Mouse (Mus musculus) embryonic facial prominence, embryonic 11.5 days (tissue): ENCODE measurements at regions not wholly inside any gene's neighbourhood (a gene's known extent, or its start where the extent isn't known, plus 50 kb on each side); places are given as distances from the start of the nearest gene placed in this dataset.
A peak's percentile ranks its signal among the peaks of the same experiment; 100 is the strongest.

ENCODE experiments used
- ATAC-seq: fragments of 200-750 bp; cut with Nextera tagmentation; replicated peaks from 2 replicates; pipeline ENCODE4 v1.8.0; 2017; ENCODE audit warnings: low read depth; ENCODE audit not compliant: insufficient number of reproducible peaks, low FRiP score, low TSS enrichment
- DNase-seq: peaks from one replicate; pipeline ENCODE4 v3.0.0-alpha.2; 2015; ENCODE audit warnings: low spot score
- H3K27ac ChIP-seq: fragments of 300-500 bp; sonication (generic); replicated peaks from 2 replicates; pipeline ENCODE4 v1.5.1; 2014; ENCODE audit warnings: mild to moderate bottlenecking, low read depth, low read length, control low read depth
- H3K27me3 ChIP-seq: fragments of 300-500 bp; sonication (generic); 2 replicates; pipeline ENCODE4 v1.6.1; 2014; ENCODE audit warnings: mild to moderate bottlenecking, low read length, moderate library complexity, mixed read lengths; ENCODE audit not compliant: control insufficient read depth, insufficient read depth
- H3K36me3 ChIP-seq: fragments of 300-500 bp; sonication (generic); replicated peaks from 2 replicates; pipeline ENCODE4 v1.6.1; 2014; ENCODE audit warnings: low read depth, mild to moderate bottlenecking, low read length, moderate library complexity, mixed read lengths; ENCODE audit not compliant: control insufficient read depth, insufficient read depth
- H3K4me1 ChIP-seq: fragments of 300-500 bp; sonication (generic); 2 replicates; pipeline ENCODE4 v1.6.1; 2014; ENCODE audit warnings: low read length, mixed read lengths; ENCODE audit not compliant: control insufficient read depth, insufficient read depth
- H3K4me2 ChIP-seq: fragments of 300-500 bp; sonication (generic); 2 replicates; pipeline ENCODE4 v1.6.1; 2014; ENCODE audit warnings: low read depth, mild to moderate bottlenecking, control low read depth, low read length, moderate library complexity
- H3K4me3 ChIP-seq: fragments of 300-500 bp; sonication (generic); 2 replicates; pipeline ENCODE4 v1.5.1; 2014; ENCODE audit warnings: low read depth, low read length, control low read depth
- H3K9ac ChIP-seq: fragments of 300-500 bp; sonication (generic); replicated peaks from 2 replicates; pipeline ENCODE4 v1.6.1; 2014; ENCODE audit warnings: mild to moderate bottlenecking, control low read depth, low read length
- H3K9me3 ChIP-seq: fragments of 300-500 bp; sonication (generic); replicated peaks from 2 replicates; pipeline ENCODE4 v1.6.1; 2016; ENCODE audit warnings: mild to moderate bottlenecking, low read length, inconsistent platforms, mixed read lengths; ENCODE audit not compliant: control insufficient read depth
- WGBS: fragments of 180-500 bp; shearing (Covaris S2); extraction: QIAGEN DNeasy Blood & Tissue Kit; methylation state at CpG from one replicate; pipeline ENCODE4 v1.1.7; 2014; 5-methylcytosine and 5-hydroxymethylcytosine counted together

- Histone ChIP-seq H3K4me1 (no peaks in the 10 kb centered on the region), H3K27me3 (no peaks in the 10 kb centered on the region), H3K4me3 (no peak overlapping the region), H3K36me3 (no peaks in the 10 kb centered on the region), H3K9me3 (no peaks in the 10 kb centered on the region), H3K4me2 (no peak overlapping the region), H3K9ac (no peak overlapping the region), H3K27ac (no peak overlapping the region)
- 53% methylated on average over 1 of the region's 1 CpGs for WGBS
- ATAC-seq (peak; percentile 56; the same call in 1 of the 2 replicates), DNase-seq (peak; percentile 33)
Observed at GRCm38 (mm10) chr12:66393153-66393552, 109.0 kb upstream of the Rpl10l start.

GRCm38 (mm10) chr12:66386612-66387011, 102.4 kb upstream of the Rpl10l start:
- H3K9ac ChIP-seq = no peak overlapping the region
- H3K4me2 ChIP-seq = no peak overlapping the region
- no peak overlapping the region for H3K4me3 ChIP-seq
- DNase-seq (no peak), ATAC-seq (no peak)
- H3K27ac ChIP-seq = no peak overlapping the region
- H3K27me3 ChIP-seq = no peaks in the 10 kb centered on the region
- H3K36me3 ChIP-seq = no peaks in the 10 kb centered on the region
- no peaks in the 10 kb centered on the region for H3K4me1 ChIP-seq
- H3K9me3 ChIP-seq = no peaks in the 10 kb centered on the region

GRCm38 (mm10) chr12:66339169-66339568, 55.0 kb upstream of the Rpl10l start:
- Histone ChIP-seq H3K9me3 (no peaks in the 10 kb centered on the region), H3K36me3 (no peaks in the 10 kb centered on the region), H3K4me3 (no peak overlapping the region), H3K4me2 (no peak overlapping the region), H3K27ac (no peak overlapping the region), H3K9ac (no peak overlapping the region), H3K27me3 (no peaks in the 10 kb centered on the region), H3K4me1 (no peaks in the 10 kb centered on the region)
- ATAC-seq = no peak
- DNase-seq = no peak
